Mouse (Mus musculus) frontal cortex, postnatal 10 days (tissue): ENCODE data around the gene Samd14.
"Not testable (repeated sequence)": the region's sequence is repeated elsewhere in the genome, so short reads cannot be mapped to it uniquely, and the experiment has no call there.

ENCODE experiments used
- DNase-seq, 2 experiments: peaks; one replicate each; pipeline ENCODE4 v3.0.0; 2022; ENCODE audit warnings: low spot score in 2 of 2, mixed read lengths in 1 of 2

Samd14 gene

GRCm38 (mm10) chr11:95009629-95010014, at the start of gene Samd14:
Gene Samd14, plus strand, starts transcription at chr11:95009879.
- DNase-seq, result peak; percentile 76 to 81

DNA sequence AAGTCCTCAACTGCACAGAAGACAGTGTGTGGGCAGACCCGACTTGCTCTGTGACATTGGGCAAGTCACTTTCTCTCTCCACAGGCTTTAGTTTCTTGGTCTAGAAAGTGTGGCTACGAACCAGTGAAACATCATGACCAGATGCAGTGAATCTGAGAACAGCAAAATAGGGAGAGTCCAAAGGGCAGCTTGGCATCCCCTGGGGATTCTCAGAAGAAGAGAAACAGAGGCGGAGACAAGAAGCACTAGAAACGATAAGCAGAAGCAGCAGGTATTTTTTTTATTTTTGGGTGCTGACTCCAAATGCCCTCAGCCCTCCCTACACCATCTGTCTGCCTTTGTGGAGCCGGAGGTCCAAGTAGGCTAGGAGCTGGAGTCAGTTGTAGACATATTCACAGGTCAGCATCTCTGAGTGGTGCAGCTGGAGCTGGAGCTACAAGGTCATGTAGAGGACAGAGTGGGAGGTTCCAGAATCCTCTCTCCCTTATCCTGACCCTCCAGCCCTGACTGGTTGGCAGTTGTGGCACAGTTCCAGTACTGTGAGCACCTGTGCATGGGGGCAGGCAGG, 47.1 kb upstream of the Samd14 start:
- no peak for DNase-seq

- no peak for DNase-seq
Observed at GRCm38 (mm10) chr11:94967419-94967818, 42.3 kb upstream of the Samd14 start, which contains the start of gene Hils1. Gene Hils1, plus strand, starts transcription at chr11:94967593.

GRCm38 (mm10) chr11:94968187-94968586, 41.5 kb upstream of the Samd14 start:
- DNase-seq, result no peak

GRCm38 (mm10) chr11:94969709-94970108, 40.0 kb upstream of the Samd14 start:
- DNase-seq, result not testable (repeated sequence)

GRCm38 (mm10) chr11:94970210-94970943, 39.3 kb upstream of the Samd14 start:
- DNase-seq, result peak in 1 of 2 experiments; percentile 71

GRCm38 (mm10) chr11:94971895-94972615, 37.6 kb upstream of the Samd14 start:
- DNase-seq, result no peak

DNA sequence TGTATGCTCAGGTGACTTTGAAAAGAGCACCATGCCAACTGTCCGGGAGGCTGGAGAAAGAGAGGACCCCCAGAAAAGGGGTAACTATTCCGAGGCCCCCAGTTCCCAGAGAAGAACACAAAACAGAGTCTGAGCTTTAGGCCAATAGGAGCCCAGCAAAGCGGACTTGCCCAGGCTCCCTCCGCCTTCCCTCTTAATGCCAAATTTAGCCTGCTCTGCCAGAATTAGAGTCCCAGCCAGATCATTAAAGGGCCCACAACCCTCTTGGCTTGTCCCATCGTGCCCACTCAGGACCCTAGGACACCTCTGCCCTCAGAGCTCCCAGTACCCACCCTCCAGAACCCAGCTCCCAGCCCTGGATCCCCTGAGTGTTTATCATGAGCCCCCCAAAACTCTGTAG, 36.8 kb upstream of the Samd14 start:
- DNase-seq, result no peak

GRCm38 (mm10) chr11:94973313-94973712, 36.4 kb upstream of the Samd14 start:
- DNase-seq, result no peak

DNA sequence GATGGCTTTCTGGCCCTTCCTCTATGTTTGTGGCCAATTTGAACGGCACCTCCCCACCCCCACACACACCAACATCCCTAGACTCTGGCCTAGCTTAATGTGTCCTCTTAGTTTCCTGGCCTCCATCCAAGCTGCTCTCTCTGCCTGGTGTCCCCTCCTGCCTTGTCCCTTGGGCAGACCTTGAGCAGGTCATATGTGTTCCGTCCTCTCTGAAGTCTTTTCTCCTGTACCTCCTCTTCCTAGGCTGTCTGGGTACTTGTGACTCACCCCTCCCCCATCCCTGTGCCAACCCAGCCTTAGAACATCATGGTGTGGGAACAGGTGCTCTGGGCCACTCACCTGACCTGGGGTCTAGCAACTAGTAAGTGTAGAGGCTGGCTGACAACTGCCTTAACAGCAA, 34.7 kb upstream of the Samd14 start:
- DNase-seq, result no peak

DNA sequence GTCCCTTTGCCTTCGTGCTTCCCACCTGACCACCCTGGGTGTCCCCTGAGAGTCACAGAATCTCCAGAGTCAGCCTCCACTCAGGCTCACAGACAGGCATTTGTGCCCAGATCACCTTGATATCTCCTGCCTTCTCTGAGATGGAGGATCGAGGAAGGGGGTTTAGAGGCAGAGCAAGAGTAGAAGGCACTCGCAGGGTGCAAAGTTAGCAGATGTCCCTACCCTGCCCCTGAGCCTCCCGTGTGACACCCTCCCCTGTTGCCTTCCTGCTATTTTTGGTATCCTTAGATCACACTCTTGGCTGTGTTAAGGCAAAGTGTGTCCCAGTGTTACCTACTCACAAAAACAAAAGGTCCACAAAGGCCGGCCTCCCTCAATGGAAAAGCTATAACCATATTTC, 33.5 kb upstream of the Samd14 start, which contains the start of gene Sgca:
Gene Sgca, minus strand, starts transcription at position 129 of the 400 bp plus-strand sequence.
- no peak for DNase-seq

GRCm38 (mm10) chr11:94978178-94978915, 31.3 kb upstream of the Samd14 start:
- no peak for DNase-seq

- DNase-seq, result peak; percentile 92 to 97
Observed at GRCm38 (mm10) chr11:94978947-94979346, 30.7 kb upstream of the Samd14 start.

- no peak for DNase-seq
Observed at GRCm38 (mm10) chr11:94979462-94980179, 30.1 kb upstream of the Samd14 start.

DNA sequence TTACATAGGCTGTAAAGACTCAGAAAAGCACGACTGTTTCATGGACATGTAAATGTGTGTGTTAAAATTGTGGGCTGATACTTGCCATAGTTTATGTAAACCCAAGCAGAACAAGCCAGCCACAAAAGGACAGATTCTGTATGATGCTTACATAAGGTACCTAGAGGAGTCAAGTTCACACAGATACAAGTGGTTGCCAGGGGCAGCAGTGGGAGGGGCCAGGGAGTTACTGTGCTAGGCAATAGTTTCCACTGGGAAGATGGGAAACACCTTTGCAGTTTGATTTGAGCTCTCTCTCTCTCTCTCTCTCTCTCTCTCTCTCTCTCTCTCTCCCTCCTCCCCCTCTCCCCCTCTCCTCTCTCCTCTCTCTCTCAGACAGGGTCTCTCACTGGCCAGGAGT, 24.5 kb upstream of the Samd14 start:
- no peak for DNase-seq

DNA sequence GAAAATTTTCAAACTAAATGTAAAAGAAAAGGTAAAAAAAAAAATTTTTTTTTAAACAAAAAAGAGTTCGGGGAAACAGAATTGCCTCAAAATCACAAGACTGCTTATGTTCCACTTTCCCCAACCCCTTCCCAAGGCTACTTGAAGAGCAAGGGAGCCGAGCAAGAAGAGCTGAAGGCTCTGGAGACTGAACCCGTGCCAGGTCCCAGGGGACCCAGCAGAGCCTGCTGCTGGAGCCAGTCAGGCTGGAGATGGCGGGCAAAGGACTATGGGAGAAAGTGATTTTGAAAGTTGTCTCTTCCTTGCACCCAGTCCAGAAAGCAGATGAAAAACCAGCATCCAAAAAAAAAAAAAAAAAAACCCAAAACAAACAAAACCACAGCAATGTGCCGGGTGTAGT, 23.9 kb upstream of the Samd14 start:
- DNase-seq, result no peak

DNA sequence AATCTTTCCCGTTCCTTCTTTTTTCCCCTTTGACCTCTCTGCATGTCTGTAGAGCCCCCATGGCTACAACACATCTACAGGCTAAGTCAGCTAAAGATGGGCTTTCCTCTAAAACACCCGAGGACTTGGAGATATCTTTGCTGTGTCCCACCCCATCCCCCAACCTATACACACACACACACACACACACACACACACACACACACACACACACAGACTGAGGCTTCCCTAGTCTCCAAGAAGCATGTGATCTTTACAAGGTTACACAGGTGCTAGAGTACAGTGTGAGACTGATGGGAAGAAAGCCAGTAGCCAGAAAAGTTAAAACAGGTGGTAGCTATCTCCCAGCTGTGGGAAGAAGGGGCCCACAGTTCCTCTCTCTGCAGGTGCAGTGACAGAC, 23.2 kb upstream of the Samd14 start:
- no peak for DNase-seq

DNA sequence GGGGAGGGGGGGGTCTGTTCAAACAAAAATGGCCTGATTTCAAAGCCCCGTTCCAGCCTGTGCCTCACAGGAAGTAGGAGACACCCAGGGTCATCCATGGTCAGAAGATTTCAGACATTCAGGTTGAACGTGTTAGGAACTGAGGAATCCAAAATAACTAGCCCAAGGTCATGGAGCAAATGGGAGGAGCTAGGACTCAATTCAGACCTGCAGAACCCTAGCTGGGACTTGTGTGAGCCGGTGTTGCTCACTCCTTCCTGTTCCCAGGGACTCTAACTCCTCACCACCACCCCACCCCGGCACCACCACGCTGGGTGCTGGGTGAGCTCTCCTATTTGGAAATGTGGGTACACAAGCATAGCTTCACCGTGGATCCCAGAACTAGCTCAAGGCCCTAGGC, 22.3 kb upstream of the Samd14 start:
- DNase-seq, result no peak

GRCm38 (mm10) chr11:94987851-94988250, 21.8 kb upstream of the Samd14 start:
- no peak for DNase-seq

DNA sequence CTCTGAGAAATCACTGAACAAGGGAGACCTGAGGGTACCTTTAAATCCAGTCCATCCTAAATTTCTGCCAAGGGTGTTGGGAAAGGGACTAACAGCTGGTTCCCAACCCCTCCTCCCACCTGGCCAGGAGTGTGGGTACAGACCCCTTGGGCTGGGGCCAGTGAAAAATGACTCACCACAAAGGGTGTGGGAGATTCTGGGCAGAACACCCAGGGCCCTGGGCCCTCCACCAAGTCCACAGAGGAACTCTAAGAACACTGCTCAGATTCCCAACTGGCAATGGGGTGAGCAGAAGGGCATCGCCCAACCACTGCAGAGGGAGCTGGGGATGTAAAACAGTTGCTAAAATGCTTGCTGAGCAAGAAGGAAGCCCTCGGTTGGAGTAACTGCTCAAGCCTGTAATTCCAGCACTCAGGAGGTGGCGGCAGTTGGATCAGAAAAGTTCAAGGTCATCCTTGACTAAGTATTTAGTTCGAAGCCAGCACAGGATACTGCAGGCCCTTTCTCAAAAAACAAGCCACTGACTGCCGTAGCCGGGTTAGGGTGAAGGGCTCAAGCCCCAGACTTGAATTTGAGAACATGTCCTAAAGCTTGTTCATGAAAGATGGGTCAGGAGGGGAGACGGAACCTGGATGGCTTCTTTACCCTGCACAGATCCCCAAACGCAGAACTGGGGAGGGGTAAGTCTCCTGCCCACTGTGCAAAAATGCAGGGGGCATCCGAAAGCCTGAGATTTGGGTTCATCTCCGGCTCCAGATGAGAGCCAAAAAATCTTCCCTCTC, 20.7 kb upstream of the Samd14 start:
- DNase-seq, result peak in 1 of 2 experiments; percentile 32
